Mouse (Mus musculus) limb, embryonic 11.5 days (tissue): ENCODE measurements around the gene Foxn3. TPM values are rescaled to one million over a fixed set of nuclear protein-coding genes. Genes with fewer than 3 reads are reported as not detected.

ENCODE experiments used
- ATAC-seq: fragments of 200-750 bp; cut with Nextera tagmentation; 2 replicates; pipeline ENCODE4 v1.8.0; 2017; ENCODE audit warnings: low read depth; ENCODE audit not compliant: insufficient number of reproducible peaks, low FRiP score, low TSS enrichment
- DNase-seq: peaks from one replicate; pipeline ENCODE4 v3.0.0-alpha.2; 2015; ENCODE audit warnings: low spot score
- H3K27ac ChIP-seq: fragments of 300-500 bp; sonication (generic); replicated peaks from 2 replicates; pipeline ENCODE4 v1.5.1; 2014; ENCODE audit warnings: low read depth, mild to moderate bottlenecking, low read length
- H3K27me3 ChIP-seq: fragments of 300-500 bp; sonication (generic); 2 replicates; pipeline ENCODE4 v1.6.1; 2014; ENCODE audit warnings: mild to moderate bottlenecking, low read length, mixed read lengths; ENCODE audit not compliant: control insufficient read depth, insufficient read depth
- H3K36me3 ChIP-seq: fragments of 300-500 bp; sonication (generic); 2 replicates; pipeline ENCODE4 v1.6.1; 2014; ENCODE audit warnings: mild to moderate bottlenecking, low read length, moderate library complexity, mixed read lengths; ENCODE audit not compliant: control insufficient read depth, insufficient read depth
- H3K4me1 ChIP-seq: fragments of 300-500 bp; sonication (generic); 2 replicates; pipeline ENCODE4 v1.6.1; 2014; ENCODE audit warnings: low read length, mixed read lengths; ENCODE audit not compliant: control insufficient read depth, insufficient read depth
- H3K4me2 ChIP-seq: fragments of 300-500 bp; sonication (generic); 2 replicates; pipeline ENCODE4 v1.6.1; 2014; ENCODE audit warnings: low read depth, mild to moderate bottlenecking, moderate library complexity; ENCODE audit not compliant: severe bottlenecking
- H3K4me3 ChIP-seq: fragments of 300-500 bp; sonication (generic); 2 replicates; pipeline ENCODE4 v1.5.1; 2014; ENCODE audit warnings: low read depth, low read length
- H3K9ac ChIP-seq: fragments of 300-500 bp; sonication (generic); 2 replicates; pipeline ENCODE4 v1.6.1; 2014; ENCODE audit warnings: mild to moderate bottlenecking, low read length
- H3K9me3 ChIP-seq: fragments of 300-500 bp; sonication (generic); 2 replicates; pipeline ENCODE4 v1.6.1; 2016; ENCODE audit warnings: low read length; ENCODE audit not compliant: control insufficient read depth
- WGBS: fragments of 180-500 bp; shearing (Covaris S2); extraction: QIAGEN DNeasy Blood & Tissue Kit; methylation state at CpG from one replicate; pipeline ENCODE4 v1.1.7; 2014; 5-methylcytosine and 5-hydroxymethylcytosine counted together
- polyA plus RNA-seq: library from polyadenylated mRNA; unstranded; fragments of >200 nt; fragmentation: Nextera tagmentation; extraction: Ambion mirVana; gene quantifications from 2 replicates; pipeline ENCODE4 v1.2.1, GENCODE M21; 2014

Foxn3 gene
- polyA plus RNA-seq, 1 experiment from 2014 or later: 95.6 TPM

- DNase-seq: no peak
- no peaks in the 10 kb centered on the region for H3K36me3 ChIP-seq
- H3K4me1 ChIP-seq: peaks cover 44% of the 10 kb centered on the region
- 67% methylated on average over 10 of the region's 10 CpGs for WGBS
- no peaks in the 10 kb centered on the region for H3K27me3 ChIP-seq
- H3K27ac ChIP-seq: no peak overlapping the region
- H3K4me2 ChIP-seq: no peak overlapping the region
- H3K9ac ChIP-seq: no peak overlapping the region
- ATAC-seq: no peak
- H3K4me3 ChIP-seq: no peak overlapping the region
- no peaks in the 10 kb centered on the region for H3K9me3 ChIP-seq
These were observed 214.3 kb downstream of the Foxn3 start for GRCm38 (mm10) chr12:99348940-99349649.

- Histone ChIP-seq H3K4me3 (no peak overlapping the region), H3K36me3 (no peaks in the 10 kb centered on the region; the same call in 1 of the 2 replicates), H3K27me3 (no peaks in the 10 kb centered on the region), H3K27ac (no peak overlapping the region), H3K4me2 (no peak overlapping the region), H3K9me3 (no peaks in the 10 kb centered on the region), H3K4me1 (peaks cover 46% of the 10 kb centered on the region), H3K9ac (no peak overlapping the region)
- no peak for ATAC-seq
- 57% methylated on average over 3 of the region's 3 CpGs for WGBS
- no peak for DNase-seq
These were observed 215.9 kb downstream of the Foxn3 start for GRCm38 (mm10) chr12:99347512-99347911.

GRCm38 (mm10) chr12:99346982-99347381, 216.4 kb downstream of the Foxn3 start:
- Histone ChIP-seq H3K9ac (no peak overlapping the region), H3K27me3 (no peaks in the 10 kb centered on the region), H3K9me3 (no peaks in the 10 kb centered on the region), H3K4me1 (peaks cover 46% of the 10 kb centered on the region), H3K36me3 (no peaks in the 10 kb centered on the region; the same call in 1 of the 2 replicates), H3K27ac (no peak overlapping the region), H3K4me2 (no peak overlapping the region), H3K4me3 (no peak overlapping the region)
- WGBS: 72% methylated on average over 3 of the region's 3 CpGs
- ATAC-seq (no peak), DNase-seq (no peak)

- H3K4me1 ChIP-seq: peaks cover 38% of the 10 kb centered on the region
- 54% methylated on average over 4 of the region's 4 CpGs for WGBS
These were observed 218.1 kb downstream of the Foxn3 start for GRCm38 (mm10) chr12:99345323-99345722.

GRCm38 (mm10) chr12:99343378-99343777, 220.0 kb downstream of the Foxn3 start:
- H3K36me3 ChIP-seq: peaks cover 2% of the 10 kb centered on the region; the same call in 1 of the 2 replicates
- no peaks in the 10 kb centered on the region for H3K27me3 ChIP-seq
- no peak overlapping the region for H3K4me3 ChIP-seq
- ATAC-seq (no peak), DNase-seq (no peak)
- WGBS: 98% methylated on average over 2 of the region's 2 CpGs
- no peak overlapping the region for H3K9ac ChIP-seq
- H3K4me2 ChIP-seq: no peak overlapping the region
- no peak overlapping the region for H3K27ac ChIP-seq
- peaks cover 34% of the 10 kb centered on the region for H3K4me1 ChIP-seq
- no peaks in the 10 kb centered on the region for H3K9me3 ChIP-seq

More at GRCm38 (mm10) chr12:99345323-99345722, 218.1 kb downstream of the Foxn3 start:
- H3K27ac ChIP-seq: no peak overlapping the region
- H3K27me3 ChIP-seq: no peaks in the 10 kb centered on the region
- no peaks in the 10 kb centered on the region for H3K9me3 ChIP-seq
- ATAC-seq: no peak
- H3K4me3 ChIP-seq: no peak overlapping the region
- H3K4me2 ChIP-seq: no peak overlapping the region
- no peak overlapping the region for H3K9ac ChIP-seq
- DNase-seq: no peak
- peaks cover 2% of the 10 kb centered on the region; the same call in 1 of the 2 replicates for H3K36me3 ChIP-seq

- Histone ChIP-seq H3K27ac (no peak overlapping the region), H3K27me3 (no peaks in the 10 kb centered on the region), H3K4me2 (no peak overlapping the region), H3K36me3 (peaks cover 2% of the 10 kb centered on the region; the same call in 1 of the 2 replicates), H3K4me3 (no peak overlapping the region), H3K9me3 (no peaks in the 10 kb centered on the region), H3K4me1 (peaks cover 34% of the 10 kb centered on the region), H3K9ac (no peak overlapping the region)
- no peak for DNase-seq
- WGBS: 9% methylated on average over 3 of the region's 3 CpGs
- no peak for ATAC-seq
These were observed 221.2 kb downstream of the Foxn3 start for GRCm38 (mm10) chr12:99342160-99342559.

- H3K9me3 ChIP-seq: no peaks in the 10 kb centered on the region
- WGBS: 64% methylated on average over 7 of the region's 7 CpGs
- peaks cover 37% of the 10 kb centered on the region for H3K4me1 ChIP-seq
- peaks cover 2% of the 10 kb centered on the region; the same call in 1 of the 2 replicates for H3K36me3 ChIP-seq
- H3K27ac ChIP-seq: no peak overlapping the region
- DNase-seq: no peak
- H3K4me3 ChIP-seq: no peak overlapping the region
- no peak overlapping the region for H3K4me2 ChIP-seq
- ATAC-seq: no peak
- H3K9ac ChIP-seq: no peak overlapping the region
- no peaks in the 10 kb centered on the region for H3K27me3 ChIP-seq
These were observed 221.6 kb downstream of the Foxn3 start for GRCm38 (mm10) chr12:99341751-99342150.

GRCm38 (mm10) chr12:99340418-99341182, 222.8 kb downstream of the Foxn3 start:
- Histone ChIP-seq H3K4me1 (peaks cover 40% of the 10 kb centered on the region), H3K4me2 (no peak overlapping the region), H3K9ac (no peak overlapping the region), H3K27ac (no peak overlapping the region), H3K27me3 (no peaks in the 10 kb centered on the region), H3K36me3 (peaks cover 2% of the 10 kb centered on the region; the same call in 1 of the 2 replicates), H3K9me3 (no peaks in the 10 kb centered on the region), H3K4me3 (no peak overlapping the region)
- 84% methylated on average over 13 of the region's 13 CpGs for WGBS
- ATAC-seq (no peak), DNase-seq (no peak)
